Mouse (Mus musculus) intestine, postnatal 0 days (tissue): ENCODE data around the gene Suox. TPM values are rescaled to one million over a fixed set of nuclear protein-coding genes. Genes with fewer than 3 reads are reported as not detected.

ENCODE experiments used
- ATAC-seq: fragments of 200-750 bp; cut with Nextera tagmentation; 2 replicates; pipeline ENCODE4 v1.8.0; 2017; ENCODE audit warnings: mild to moderate bottlenecking, moderate TSS enrichment, moderate library complexity
- H3K27ac ChIP-seq: fragments of 300-500 bp; sonication (generic); 2 replicates; pipeline ENCODE4 v1.5.1; 2014; ENCODE audit warnings: mild to moderate bottlenecking, low read depth, low read length, moderate library complexity
- H3K27me3 ChIP-seq: fragments of 300-500 bp; sonication (generic); replicated peaks from 2 replicates; pipeline ENCODE4 v1.6.1; 2014; ENCODE audit warnings: low read length, mixed read lengths; ENCODE audit not compliant: control insufficient read depth, insufficient read depth
- H3K36me3 ChIP-seq: fragments of 300-500 bp; sonication (generic); 2 replicates; pipeline ENCODE4 v1.6.1; 2014; ENCODE audit warnings: mild to moderate bottlenecking, moderate library complexity; ENCODE audit not compliant: control insufficient read depth, insufficient read depth
- H3K4me1 ChIP-seq: fragments of 300-500 bp; sonication (generic); replicated peaks from 2 replicates; pipeline ENCODE4 v1.6.1; 2014; ENCODE audit warnings: antibody characterized with exemption, low read length, mixed read lengths; ENCODE audit not compliant: control insufficient read depth, insufficient read depth
- H3K4me2 ChIP-seq: fragments of 300-500 bp; sonication (generic); replicated peaks from 2 replicates; pipeline ENCODE4 v1.6.1; 2014; ENCODE audit warnings: low read depth, mild to moderate bottlenecking, moderate library complexity
- H3K4me3 ChIP-seq: fragments of 300-500 bp; sonication (generic); 2 replicates; pipeline ENCODE4 v1.5.1; 2014; ENCODE audit warnings: low read depth, low read length
- H3K9ac ChIP-seq: fragments of 300-500 bp; sonication (generic); 2 replicates; pipeline ENCODE4 v1.6.1; 2014; ENCODE audit warnings: mild to moderate bottlenecking, low read depth, low read length
- H3K9me3 ChIP-seq: fragments of 300-500 bp; sonication (generic); 2 replicates; pipeline ENCODE4 v1.6.1; 2016; ENCODE audit warnings: mixed run types; ENCODE audit not compliant: control insufficient read depth
- CTCF ChIP-seq: sonication (generic); IDR thresholded peaks from 2 replicates; pipeline ENCODE4 v1.5.1; 2016; ENCODE audit warnings: low read depth, mild to moderate bottlenecking, control low read depth, antibody characterized with exemption, moderate library complexity
- WGBS: fragments of 180-500 bp; shearing (Covaris S2); extraction: QIAGEN DNeasy Blood & Tissue Kit; methylation state at CpG from one replicate; pipeline ENCODE4 v1.1.7; 2014; 5-methylcytosine and 5-hydroxymethylcytosine counted together
- polyA plus RNA-seq: library from polyadenylated mRNA; unstranded; fragments of >200 nt; fragmentation: Nextera tagmentation; extraction: Ambion mirVana; gene quantifications from 2 replicates; pipeline ENCODE4 v1.2.1, GENCODE M21; 2015

The Suox gene
- polyA plus RNA-seq, 1 experiment from 2014 or later, result 5.1 TPM

DNA sequence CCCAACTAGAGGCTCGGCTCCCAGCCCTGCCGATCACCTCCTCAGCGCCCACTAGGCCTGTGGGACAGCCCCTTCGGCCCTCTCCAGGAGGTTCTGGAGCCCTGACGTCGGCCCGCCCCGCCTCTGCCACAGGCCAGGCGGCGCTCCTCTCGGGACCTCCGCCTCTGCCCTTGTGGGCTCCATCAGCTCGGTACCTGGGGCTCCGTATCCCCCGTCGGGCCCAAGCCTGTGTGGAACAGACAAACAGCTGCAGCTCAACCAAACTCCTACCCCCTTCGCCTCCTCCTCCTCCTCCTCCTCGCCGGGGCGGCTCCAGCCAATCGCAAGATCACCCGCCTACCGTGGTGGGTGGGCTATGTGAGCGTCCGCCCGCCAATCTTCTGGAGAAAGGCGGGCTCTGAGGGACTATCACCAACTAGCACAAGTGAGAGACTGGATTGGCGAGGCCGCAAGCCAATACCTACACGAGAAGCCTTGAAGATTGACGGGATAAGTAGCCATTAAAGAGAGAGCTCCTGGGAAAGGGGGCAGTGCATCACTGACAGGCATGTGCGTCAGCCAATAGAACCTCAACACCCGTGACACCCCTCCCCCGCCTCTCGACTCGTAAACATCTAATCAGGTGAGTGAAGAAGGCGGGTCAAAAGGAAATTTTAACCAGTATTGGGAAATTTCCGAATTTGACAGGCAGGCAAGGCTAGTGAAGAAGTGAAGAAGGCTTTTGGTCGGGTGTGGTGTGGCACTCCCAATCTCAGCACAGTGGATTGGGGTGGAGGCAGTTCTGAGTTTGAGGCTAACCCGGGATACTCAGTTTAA lies 22.3 kb upstream of the Suox start, which contains the start of gene Rab5b:
Gene Rab5b, minus strand, starts transcription at position 273 of the 816 bp plus-strand sequence.
- WGBS, result 1% methylated on average over 40 of the region's 40 CpGs
- ATAC-seq, result peak; percentile 99
- no peaks in the 10 kb centered on the region for H3K27me3 ChIP-seq

DNA sequence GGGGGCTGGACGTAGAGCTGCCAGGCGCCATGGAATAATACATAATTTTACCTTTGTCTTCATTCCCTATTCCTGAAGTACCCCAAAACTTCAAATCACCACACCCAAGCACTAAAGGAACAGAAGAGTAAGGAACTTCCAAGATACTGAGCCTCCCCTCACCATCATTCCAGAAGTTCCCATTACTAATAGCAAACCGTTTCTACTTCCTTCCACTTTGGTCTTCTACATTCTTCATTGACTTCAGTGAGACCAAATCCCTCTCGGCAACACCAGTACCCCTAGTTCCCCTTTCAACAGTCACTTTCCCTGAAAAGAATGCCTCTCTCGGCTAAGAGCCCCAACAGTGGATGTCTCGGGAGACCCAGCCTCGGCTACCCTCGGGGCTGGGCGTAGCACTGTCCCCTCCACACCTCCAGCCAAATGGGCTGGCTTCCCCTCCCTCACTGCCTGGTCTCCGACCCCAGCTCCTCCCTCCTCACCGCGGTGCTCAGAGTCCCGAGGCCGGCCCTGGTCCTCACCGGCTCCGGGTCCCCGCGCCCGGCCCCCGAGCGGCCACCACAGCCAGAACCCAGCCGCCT lies 21.6 kb upstream of the Suox start:
- no peaks in the 10 kb centered on the region for H3K27me3 ChIP-seq
- no peaks in the 10 kb centered on the region for H3K9me3 ChIP-seq
- no peak for TF ChIP-seq CTCF
- H3K9ac ChIP-seq, result peak overlapping the region; percentile 93
- peak overlapping the region; percentile 91 for H3K4me3 ChIP-seq
- peaks cover 4% of the 10 kb centered on the region; the same call in 1 of the 2 replicates for H3K36me3 ChIP-seq
- H3K27ac ChIP-seq, result peak overlapping the region; percentile 92
- H3K4me1 ChIP-seq, result 0 out of 2 replicates have a peak, but pooled peaks cover 3% of the 10 kb centered on the region
- no peak for ATAC-seq
- H3K4me2 ChIP-seq, result peak overlapping the region; percentile 74
- WGBS, result under 1% methylated on average over 22 of the region's 22 CpGs

More for the DNA sequence above, 22.3 kb upstream of the Suox start, which contains the start of gene Rab5b:
- Histone ChIP-seq H3K4me1 (0 out of 2 replicates have a peak, but pooled peaks cover 3% of the 10 kb centered on the region), H3K9me3 (no peaks in the 10 kb centered on the region), H3K36me3 (peaks cover 6% of the 10 kb centered on the region; the same call in 1 of the 2 replicates), H3K4me2 (peak within 1 kb of the TSS; percentile 74), H3K27ac (peak within 1 kb of the TSS; percentile 92), H3K4me3 (peak within 1 kb of the TSS; percentile 91), H3K9ac (peak within 1 kb of the TSS; percentile 93)
- peak; percentile 28; the same call in 1 of the 2 replicates for TF ChIP-seq CTCF

DNA sequence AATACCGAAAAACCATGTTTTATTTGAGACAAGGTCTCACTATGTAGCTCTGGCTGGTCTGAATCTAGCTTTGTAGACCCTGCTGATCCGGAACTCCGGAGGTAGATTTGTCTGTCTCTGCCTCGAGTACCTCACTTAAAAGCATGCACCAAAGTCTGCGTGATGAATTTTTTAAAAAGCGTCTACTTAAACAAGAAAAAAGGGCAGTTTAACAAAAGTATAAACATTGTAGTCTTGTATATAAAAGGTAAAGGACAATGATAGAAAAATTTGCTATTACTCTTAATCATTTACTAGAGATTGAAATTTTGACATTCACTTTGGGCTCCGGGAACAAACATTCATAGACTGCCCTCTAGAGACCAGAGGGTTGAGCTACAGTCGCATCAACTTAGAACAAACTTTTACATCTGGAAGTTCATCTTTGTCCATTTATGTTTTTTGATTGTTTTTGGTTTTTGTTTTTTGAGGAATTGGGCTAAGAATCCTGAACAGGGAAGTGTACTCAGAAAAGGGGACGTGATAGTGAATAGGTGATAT lies 666 bp upstream of the Suox start:
- H3K4me1 ChIP-seq, result no peaks in the 10 kb centered on the region
- H3K4me2 ChIP-seq, result peak overlapping the region; percentile 96
- 4% methylated on average over 9 of the region's 9 CpGs for WGBS
- H3K27ac ChIP-seq, result no peak overlapping the region
- peaks cover 9% of the 10 kb centered on the region; the same call in 1 of the 2 replicates for H3K36me3 ChIP-seq
- ATAC-seq, result no peak
- no peaks in the 10 kb centered on the region for H3K27me3 ChIP-seq
- peak; percentile 77 for TF ChIP-seq CTCF
- peak overlapping the region; percentile 49; the same call in 1 of the 2 replicates for H3K9ac ChIP-seq
- H3K9me3 ChIP-seq, result no peaks in the 10 kb centered on the region
- H3K4me3 ChIP-seq, result peak overlapping the region; percentile 67

DNA sequence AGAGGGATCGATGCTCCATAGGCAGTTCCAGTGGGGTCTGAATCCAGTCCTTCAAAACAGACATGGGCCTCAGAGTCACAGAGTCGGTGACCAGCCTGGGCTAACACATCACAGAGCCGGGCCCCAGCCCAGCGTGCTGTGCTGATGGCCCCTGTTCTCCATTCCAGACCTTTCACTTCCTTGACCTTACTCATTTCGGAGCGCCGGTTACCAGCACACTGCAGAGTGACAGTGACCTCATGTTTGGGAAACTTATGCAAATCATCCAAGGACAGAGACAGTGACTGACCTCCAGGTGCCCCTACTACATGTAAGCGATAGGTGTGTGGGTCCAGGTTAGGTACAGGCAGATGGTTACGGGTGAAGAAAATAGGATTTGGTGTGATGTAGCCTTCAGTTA lies 2.7 kb downstream of the Suox start:
- Histone ChIP-seq H3K4me1 (no peaks in the 10 kb centered on the region; the same call in 1 of the 2 replicates), H3K27me3 (no peaks in the 10 kb centered on the region), H3K4me3 (no peak overlapping the region), H3K4me2 (no peak overlapping the region), H3K9ac (no peak overlapping the region), H3K36me3 (peaks cover 5% of the 10 kb centered on the region; the same call in 1 of the 2 replicates), H3K9me3 (no peaks in the 10 kb centered on the region), H3K27ac (no peak overlapping the region)
- no peak for TF ChIP-seq CTCF
- WGBS, result 95% methylated on average over 9 of the region's 9 CpGs
- ATAC-seq, result no peak

DNA sequence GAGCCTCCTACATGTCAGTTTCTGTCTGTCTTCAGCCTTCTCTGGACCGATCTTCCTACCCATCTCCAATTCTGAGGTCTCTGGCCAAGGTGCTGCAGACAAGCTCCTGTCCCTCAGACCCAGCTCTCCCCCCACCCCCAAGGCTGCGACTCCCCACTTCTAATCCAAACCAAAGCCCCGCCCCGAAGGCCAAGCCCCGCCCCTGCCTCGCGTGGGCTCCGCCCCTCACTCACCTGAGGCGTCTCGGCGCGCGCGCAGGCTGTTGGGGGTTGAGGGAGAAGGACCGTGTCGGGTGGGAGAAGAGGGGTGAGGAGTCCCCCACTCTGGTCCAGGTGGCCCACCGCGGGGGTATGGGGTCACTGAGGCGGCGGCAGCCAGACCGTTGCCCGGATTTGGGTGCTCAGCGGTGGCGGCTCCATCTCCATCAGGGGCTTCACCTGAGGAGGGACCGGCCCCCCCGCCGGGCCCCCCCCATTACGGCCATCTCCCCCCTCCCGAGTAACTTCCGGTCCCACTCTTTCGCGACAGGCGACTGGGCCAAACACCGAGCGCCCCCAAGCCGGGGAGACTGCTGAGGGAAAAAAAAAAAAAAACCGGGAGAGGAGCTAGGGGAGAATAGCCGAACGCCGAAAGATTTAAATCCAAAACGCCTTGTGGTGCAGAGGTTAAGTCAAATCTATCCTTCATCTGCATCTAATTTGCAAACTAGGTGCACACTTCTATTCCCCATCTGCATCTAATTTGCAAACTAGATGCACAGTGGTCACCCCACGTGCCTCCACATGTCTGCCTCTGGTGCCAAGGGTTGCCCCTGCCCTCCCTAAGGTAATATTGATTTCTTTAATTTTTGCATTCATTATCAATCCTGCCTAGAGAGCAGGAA lies 4.8 kb downstream of the Suox start:
- Histone ChIP-seq H3K9me3 (no peaks in the 10 kb centered on the region), H3K27ac (no peak overlapping the region), H3K36me3 (peaks cover 5% of the 10 kb centered on the region; the same call in 1 of the 2 replicates), H3K4me3 (peak overlapping the region; percentile 65), H3K27me3 (no peaks in the 10 kb centered on the region), H3K4me2 (peak overlapping the region; percentile 96), H3K4me1 (no peaks in the 10 kb centered on the region; the same call in 1 of the 2 replicates), H3K9ac (peak overlapping the region; percentile 61)
- 0 out of 2 replicates have a peak, but pooled peaks have one; percentile 48 for ATAC-seq
- no peak for TF ChIP-seq CTCF
- 2% methylated on average over 42 of the region's 42 CpGs for WGBS
